Mouse (Mus musculus) mouse embryonic stem cell (cell line): ENCODE results near the gene Ccser2.

Experiments used
- in situ Hi-C, 2 experiments: fragments of 300-500 bp; cut with MboI; formaldehyde crosslinking; loops; 1 replicate in 1 of 2; 3 replicates in 1 of 2; pipeline ENCODE4 v1.14.3; 2019 to 2020; ENCODE audit warnings: low sequenced_read_pairs in 2 of 2, low pct_unique_long_range_greater_than_20kb in 1 of 2, mixed read lengths in 1 of 2; ENCODE audit not compliant: unreplicated experiment in 1 of 2

Ccser2 gene

GRCm38 (mm10) chr14:36952687-36953426, 15.7 kb downstream of the Ccser2 start:
- in situ Hi-C loops, result no loop called here

GRCm38 (mm10) chr14:36952142-36952541, 16.4 kb downstream of the Ccser2 start:
- in situ Hi-C loops, result no loop called here

GRCm38 (mm10) chr14:36942716-36943115, 25.9 kb downstream of the Ccser2 start:
- in situ Hi-C loops, result no loop called here

GRCm38 (mm10) chr14:36937941-36938340, 30.6 kb downstream of the Ccser2 start:
- in situ Hi-C loops, result loop anchor here in 1 of 2 experiments (10.0 kb wide), 1 partner anchor 63 kb away; no protein-coding TSS in a partner anchor

- in situ Hi-C loops, result loop anchor here in 1 of 2 experiments (10.0 kb wide), 1 partner anchor 62 kb away; no protein-coding TSS in a partner anchor
Measured at GRCm38 (mm10) chr14:36937080-36937878, 31.3 kb downstream of the Ccser2 start.

- in situ Hi-C loops, result loop anchor here in 1 of 2 experiments (10.0 kb wide), 1 partner anchor 58 kb away; no protein-coding TSS in a partner anchor
Measured at GRCm38 (mm10) chr14:36932638-36933382, 35.8 kb downstream of the Ccser2 start.

- in situ Hi-C loops, result loop anchor here in 1 of 2 experiments (10.0 kb wide), 1 partner anchor 57 kb away; no protein-coding TSS in a partner anchor
Measured at GRCm38 (mm10) chr14:36932038-36932437, 36.5 kb downstream of the Ccser2 start.

GRCm38 (mm10) chr14:36923383-36923782, 45.2 kb downstream of the Ccser2 start:
- in situ Hi-C loops, result no loop called here

GRCm38 (mm10) chr14:36921346-36922049, 47.1 kb downstream of the Ccser2 start:
- in situ Hi-C loops, result no loop called here

- in situ Hi-C loops, result loop anchor here in 1 of 2 experiments (5.0 kb wide), 1 partner anchor 38 kb away; no protein-coding TSS in a partner anchor
Measured at GRCm38 (mm10) chr14:36919886-36920285, 48.7 kb downstream of the Ccser2 start.

- in situ Hi-C loops, result loop anchor here in 1 of 2 experiments (5.0 kb wide), 1 partner anchor 37 kb away; no protein-coding TSS in a partner anchor
Measured at GRCm38 (mm10) chr14:36919146-36919545, 49.4 kb downstream of the Ccser2 start.

GRCm38 (mm10) chr14:36915203-36915602, 53.4 kb downstream of the Ccser2 start:
- in situ Hi-C loops, result loop anchor here in 1 of 2 experiments (5.0 kb wide), 1 partner anchor 33 kb away; no protein-coding TSS in a partner anchor

- in situ Hi-C loops, result loop anchor here in 1 of 2 experiments (5.0 kb wide), 1 partner anchor 32 kb away; no protein-coding TSS in a partner anchor
Measured at GRCm38 (mm10) chr14:36914473-36915005, 54.0 kb downstream of the Ccser2 start.

GRCm38 (mm10) chr14:36911738-36912137, 56.8 kb downstream of the Ccser2 start:
- in situ Hi-C loops, result no loop called here

- in situ Hi-C loops, result no loop called here
Measured at GRCm38 (mm10) chr14:36905809-36906522, 62.6 kb downstream of the Ccser2 start.

- in situ Hi-C loops, result no loop called here
Measured at GRCm38 (mm10) chr14:36904206-36904605, 64.4 kb downstream of the Ccser2 start.

GRCm38 (mm10) chr14:36900883-36901282, 67.7 kb downstream of the Ccser2 start:
- in situ Hi-C loops, result no loop called here
